ENCODE assay signal across 10 mouse cellular contexts in genomic region chr13:111953860-111954519, GRCm38 (mm10).
DNase-seq lines count a peak whose midpoint lies in the region; ATAC-seq and TF ChIP-seq lines count a peak whose summit lies in the region.
"Had no signal": no experiment of that assay in that cellular context is flagged by ENCODE, and none has a peak within 500 bp of the region (broad histone marks: within the 10 kb centered on the region; RNA-seq: fewer than 3 reads in every experiment).

No protein-coding gene starts in this region.

- ATAC-seq in hindbrain, embryonic 11.5 days (ENCODE audit: low FRiP score), result no peak
- ATAC-seq in hindbrain, postnatal 0 days, result no peak
- ATAC-seq in lung, embryonic 16.5 days (ENCODE audit: low read depth), result peak; percentile 57
- no peak for ATAC-seq in heart, embryonic 15.5 days (replicated peaks; ENCODE audit: insufficient number of reproducible peaks, insufficient read depth, low FRiP score, low read depth)
- ATAC-seq: activated CD4-positive, CD25-positive, alpha-beta regulatory T cell, adult 4 months had no signal

- H3K9ac ChIP-seq in hindbrain, embryonic 11.5 days (ENCODE audit: low read depth, low read length), result no peak overlapping the region
- no peak overlapping the region for H3K9ac ChIP-seq in hindbrain, postnatal 0 days (replicated peaks; ENCODE audit: low read length)
- H3K9ac ChIP-seq in lung, embryonic 16.5 days (ENCODE audit: low read length), result no peak overlapping the region
- no peak overlapping the region for H3K9ac ChIP-seq in heart, embryonic 15.5 days

- no peaks in the 10 kb centered on the region for H3K36me3 ChIP-seq in hindbrain, embryonic 11.5 days (ENCODE audit: control insufficient read depth, insufficient read depth, low read length)
- no peaks in the 10 kb centered on the region for H3K36me3 ChIP-seq in hindbrain, postnatal 0 days (ENCODE audit: insufficient read depth, low read length)
- H3K36me3 ChIP-seq in lung, embryonic 16.5 days (ENCODE audit: control insufficient read depth, insufficient read depth, low read length), result no peaks in the 10 kb centered on the region
- no peaks in the 10 kb centered on the region for H3K36me3 ChIP-seq in heart, embryonic 15.5 days

- TF ChIP-seq CTCF in hindbrain, postnatal 0 days (IDR thresholded peaks at IDR 0.05; ENCODE audit: low read depth), result no peak

- no peak overlapping the region for H3K4me3 ChIP-seq in hindbrain, embryonic 11.5 days (ENCODE audit: low read depth, low read length)
- H3K4me3 ChIP-seq in hindbrain, postnatal 0 days (ENCODE audit: low read length), result no peak overlapping the region
- H3K4me3 ChIP-seq in lung, embryonic 16.5 days (ENCODE audit: low read length), result no peak overlapping the region
- no peak overlapping the region for H3K4me3 ChIP-seq in heart, embryonic 15.5 days

- no peak for DNase-seq in hindbrain, embryonic 11.5 days (ENCODE audit: low spot score)
- DNase-seq in hindbrain, postnatal 0 days (ENCODE audit: low spot score), result no peak
- no peak for DNase-seq in lung, postnatal 14 days
- DNase-seq in retina, embryonic 14.5 days (ENCODE audit: low spot score), result peak; percentile 13
- DNase-seq in B cell, adult 2 months, result no peak
- DNase-seq: left cerebral cortex, postnatal 4 days; thymus, postnatal 4 days had no signal

- no peaks in the 10 kb centered on the region for H3K27me3 ChIP-seq in hindbrain, embryonic 11.5 days (ENCODE audit: control insufficient read depth, insufficient read depth, low read length)
- no peaks in the 10 kb centered on the region for H3K27me3 ChIP-seq in hindbrain, postnatal 0 days (ENCODE audit: insufficient read depth, low read length)
- H3K27me3 ChIP-seq in lung, embryonic 16.5 days (ENCODE audit: control insufficient read depth, insufficient read depth, low read depth, low read length), result no peaks in the 10 kb centered on the region
- H3K27me3 ChIP-seq in heart, embryonic 15.5 days, result no peaks in the 10 kb centered on the region

- 72% methylated on average over 8 of the region's 8 CpGs for WGBS in hindbrain, embryonic 11.5 days
- WGBS in hindbrain, postnatal 0 days, result 55% methylated on average over 8 of the region's 8 CpGs
- WGBS in lung, embryonic 16.5 days, result 48% methylated on average over 8 of the region's 8 CpGs
- WGBS in heart, embryonic 15.5 days, result 64% methylated on average over 8 of the region's 8 CpGs

- no peak overlapping the region for H3K4me2 ChIP-seq in hindbrain, embryonic 11.5 days (replicated peaks; ENCODE audit: low read depth, low read length)
- no peak overlapping the region for H3K4me2 ChIP-seq in hindbrain, postnatal 0 days (ENCODE audit: low read depth, low read length)
- 0 out of 2 replicates have a peak overlapping the region, but pooled peaks have one; percentile 11 for H3K4me2 ChIP-seq in lung, embryonic 16.5 days (ENCODE audit: low read depth, low read length)
- no peak overlapping the region for H3K4me2 ChIP-seq in heart, embryonic 15.5 days

- no peaks in the 10 kb centered on the region for H3K9me3 ChIP-seq in hindbrain, embryonic 11.5 days (ENCODE audit: control insufficient read depth, low read length)
- no peaks in the 10 kb centered on the region for H3K9me3 ChIP-seq in hindbrain, postnatal 0 days (ENCODE audit: low read length)
- no peaks in the 10 kb centered on the region for H3K9me3 ChIP-seq in lung, embryonic 16.5 days (ENCODE audit: control insufficient read depth, low read length)
- no peaks in the 10 kb centered on the region for H3K9me3 ChIP-seq in heart, embryonic 15.5 days (replicated peaks)

- 0 out of 2 replicates have a peak overlapping the region, but pooled peaks have one; percentile 10 for H3K27ac ChIP-seq in hindbrain, embryonic 11.5 days (ENCODE audit: low read depth, low read length)
- H3K27ac ChIP-seq in hindbrain, postnatal 0 days, result no peak overlapping the region
- H3K27ac ChIP-seq in lung, embryonic 16.5 days (ENCODE audit: low read length), result peak overlapping the region; percentile 23; the same call in 1 of the 2 replicates
- H3K27ac ChIP-seq in heart, embryonic 15.5 days, result peak overlapping the region; percentile 47; the same call in 1 of the 2 replicates

- H3K4me1 ChIP-seq in hindbrain, embryonic 11.5 days (replicated peaks; ENCODE audit: control insufficient read depth, insufficient read depth, low read length), result no peaks in the 10 kb centered on the region
- H3K4me1 ChIP-seq in hindbrain, postnatal 0 days (ENCODE audit: insufficient read depth, low read length), result no peaks in the 10 kb centered on the region
- peaks cover 17% of the 10 kb centered on the region for H3K4me1 ChIP-seq in lung, embryonic 16.5 days (replicated peaks; ENCODE audit: control insufficient read depth, insufficient read depth, low read length)
- peaks cover 7% of the 10 kb centered on the region for H3K4me1 ChIP-seq in heart, embryonic 15.5 days (replicated peaks)
